Mouse (Mus musculus) CD8-positive naive resting alpha-beta T cell, adult 57 days (primary cell): ENCODE data around the gene Prokr2. TPM values are rescaled to one million over a fixed set of nuclear protein-coding genes. Genes with fewer than 3 reads are reported as not detected.

Source experiments
- total RNA-seq: library from RNA; stranded (reverse); gene quantifications from one replicate; pipeline ENCODE4 v1.2.4, GENCODE M21; 2023

The Prokr2 gene
- not detected for total RNA-seq

DNA sequence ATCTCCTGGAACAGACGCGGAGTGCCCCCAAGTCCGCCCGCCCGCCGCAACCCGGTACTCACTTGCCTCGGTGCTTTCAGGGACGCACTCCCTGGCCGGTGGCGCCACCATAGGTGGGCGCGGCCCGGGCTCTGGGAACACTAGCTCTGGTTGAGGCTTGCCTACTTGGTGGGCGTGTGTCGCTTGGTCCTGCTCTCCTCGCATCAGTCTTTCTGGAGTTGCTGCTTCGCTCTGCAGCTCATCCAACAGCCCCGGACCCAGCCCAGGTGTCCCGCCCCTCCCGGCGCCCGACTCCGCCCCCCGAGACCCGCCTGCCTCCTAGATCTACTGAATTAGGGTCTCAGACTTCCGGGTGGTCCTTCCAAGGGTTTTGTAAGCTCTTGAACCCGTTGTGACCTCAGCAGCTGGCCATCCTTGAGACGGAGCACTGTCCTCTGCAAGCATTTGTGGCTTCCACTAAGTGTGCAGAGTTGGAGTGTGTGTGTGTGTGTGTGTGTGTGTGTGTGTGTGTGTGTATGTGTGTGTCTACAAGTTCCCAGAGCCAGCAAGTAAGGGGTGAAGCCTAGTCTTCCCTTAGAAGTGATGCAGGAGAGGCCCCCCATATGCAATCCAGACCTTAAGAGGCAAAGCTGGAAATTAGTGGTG lies at the start of gene Prokr2:
Prokr2 (minus strand) TSS at position 254 of the 645 bp plus-strand sequence.

Other genes with a start within 250 kb of the Prokr2 start
- 34.2 TPM for gene Slc23a2, start 240.3 kb downstream of the Prokr2 start, total RNA-seq
- 24.8 TPM for gene Tmem230, start 137.6 kb downstream of the Prokr2 start, total RNA-seq
- 232 TPM for gene Pcna, start 132.1 kb downstream of the Prokr2 start, total RNA-seq
- gene Cds2, start 122.3 kb downstream of the Prokr2 start, total RNA-seq: 70.4 TPM
- gene Gpcpd1, start 202.3 kb upstream of the Prokr2 start, total RNA-seq: 96.0 TPM